Mouse (Mus musculus) large intestine, adult 2 months (tissue): ENCODE results near the gene Hsd17b13. TPM values are rescaled to one million over a fixed set of nuclear protein-coding genes. Genes with fewer than 3 reads are reported as not detected.

Experiments used
- polyA plus RNA-seq: library from polyadenylated mRNA; depleted of rRNA; stranded (reverse); fragments of >200 nt; gene quantifications from 2 replicates; pipeline ENCODE4 v1.2.3, GENCODE M21; 2012; rRNA removed

Hsd17b13 gene
- polyA plus RNA-seq, 1 experiment: 20.0 TPM

Other genes starting within 250 kb of the Hsd17b13 start
- gene Klhl8, start 66.2 kb downstream of the Hsd17b13 start, polyA plus RNA-seq: 2.4 and 2.5 TPM in 2 replicates
- 86.9 and 124 TPM in 2 replicates for gene Hsd17b11, start 44.5 kb upstream of the Hsd17b13 start, polyA plus RNA-seq
- 32.3 and 35.9 TPM in 2 replicates for gene Nudt9, start 68.9 kb upstream of the Hsd17b13 start, polyA plus RNA-seq
- not detected in 2 replicates for gene Gm17660, start 100.2 kb upstream of the Hsd17b13 start, polyA plus RNA-seq
- gene Sparcl1, start 136.3 kb upstream of the Hsd17b13 start, polyA plus RNA-seq: 70.5 and 91.6 TPM in 2 replicates
- gene Dspp, start 193.3 kb upstream of the Hsd17b13 start, polyA plus RNA-seq: not detected in 2 replicates
- gene Dmp1, start 225.2 kb upstream of the Hsd17b13 start, polyA plus RNA-seq: 0.05 and 0.53 TPM in 2 replicates